Mouse (Mus musculus): ENCODE measurements around the gene Higd1a. TPM values are rescaled to one million over a fixed set of nuclear protein-coding genes. Genes with fewer than 3 reads are reported as not detected.
A peak's percentile ranks its signal among the peaks of the same experiment; 100 is the strongest.

The Higd1a gene
- polyA plus RNA-seq (2011; ENCODE audit: insufficient read depth, insufficient read length, low read depth, missing spikeins), result 76.5 and 78.5 TPM in 2 replicates

GRCm38 (mm10) chr9:121858153-121858488, at the start of gene Higd1a:
TSS of gene Higd1a (minus strand) at chr9:121858362.
- peak within 1 kb of the TSS; percentile 74 for H3K27ac ChIP-seq (ENCODE audit: insufficient read depth, low read length)
- peak within 1 kb of the TSS; percentile 89 for H3K4me3 ChIP-seq (ENCODE audit: low read depth, low read length)
- TF ChIP-seq EP300 (IDR thresholded peaks at IDR 0.05; ENCODE audit: insufficient read depth, low read depth, low read length) (no peak), POLR2A (IDR thresholded peaks at IDR 0.05; ENCODE audit: insufficient read depth, low read length) (no peak), CTCF (IDR thresholded peaks at IDR 0.05; ENCODE audit: low read depth, low read length) (no peak)
- no peaks in the 10 kb centered on the region for H3K9me3 ChIP-seq (replicated peaks; ENCODE audit: control insufficient read depth, insufficient read depth, low read length, poor library complexity, severe bottlenecking)
- no peaks in the 10 kb centered on the region for H3K27me3 ChIP-seq (ENCODE audit: control insufficient read depth, insufficient read depth, low read length, poor library complexity, severe bottlenecking)
- H3K9ac ChIP-seq (ENCODE audit: low read depth, poor library complexity, severe bottlenecking), result peak within 1 kb of the TSS; percentile 69
- no peaks in the 10 kb centered on the region for H3K4me1 ChIP-seq (ENCODE audit: control insufficient read depth, insufficient read depth, low read length)
- no peaks in the 10 kb centered on the region for H3K36me3 ChIP-seq (ENCODE audit: control insufficient read depth, insufficient read depth, low read length, poor library complexity, severe bottlenecking)

GRCm38 (mm10) chr9:121907356-121908070, 49.4 kb upstream of the Higd1a start:
- H3K9me3 ChIP-seq (replicated peaks; ENCODE audit: control insufficient read depth, insufficient read depth, low read length, poor library complexity, severe bottlenecking), result no peaks in the 10 kb centered on the region
- TF ChIP-seq POLR2A (IDR thresholded peaks at IDR 0.05; ENCODE audit: insufficient read depth, low read length), result no peak
- no peak for TF ChIP-seq EP300 (IDR thresholded peaks at IDR 0.05; ENCODE audit: insufficient read depth, low read depth, low read length)
- TF ChIP-seq CTCF (IDR thresholded peaks at IDR 0.05; ENCODE audit: low read depth, low read length), result no peak
- no peak overlapping the region for H3K4me3 ChIP-seq (ENCODE audit: low read depth, low read length)
- H3K36me3 ChIP-seq (ENCODE audit: control insufficient read depth, insufficient read depth, low read length, poor library complexity, severe bottlenecking), result no peaks in the 10 kb centered on the region
- no peak overlapping the region for H3K27ac ChIP-seq (ENCODE audit: insufficient read depth, low read length)
- no peak overlapping the region for H3K9ac ChIP-seq (ENCODE audit: low read depth, poor library complexity, severe bottlenecking)
- H3K4me1 ChIP-seq (ENCODE audit: control insufficient read depth, insufficient read depth, low read length), result peaks cover 3% of the 10 kb centered on the region
- H3K27me3 ChIP-seq (ENCODE audit: control insufficient read depth, insufficient read depth, low read length, poor library complexity, severe bottlenecking), result no peaks in the 10 kb centered on the region

- TF ChIP-seq POLR2A (IDR thresholded peaks at IDR 0.05; ENCODE audit: insufficient read depth, low read length) (no peak), EP300 (IDR thresholded peaks at IDR 0.05; ENCODE audit: insufficient read depth, low read depth, low read length) (no peak), CTCF (IDR thresholded peaks at IDR 0.05; ENCODE audit: low read depth, low read length) (no peak)
- no peaks in the 10 kb centered on the region for H3K27me3 ChIP-seq (ENCODE audit: control insufficient read depth, insufficient read depth, low read length, poor library complexity, severe bottlenecking)
- H3K4me3 ChIP-seq (ENCODE audit: low read depth, low read length), result no peak overlapping the region
- H3K36me3 ChIP-seq (ENCODE audit: control insufficient read depth, insufficient read depth, low read length, poor library complexity, severe bottlenecking), result no peaks in the 10 kb centered on the region
- peaks cover 3% of the 10 kb centered on the region for H3K4me1 ChIP-seq (ENCODE audit: control insufficient read depth, insufficient read depth, low read length)
- H3K9me3 ChIP-seq (replicated peaks; ENCODE audit: control insufficient read depth, insufficient read depth, low read length, poor library complexity, severe bottlenecking), result no peaks in the 10 kb centered on the region
- H3K27ac ChIP-seq (ENCODE audit: insufficient read depth, low read length), result no peak overlapping the region
- H3K9ac ChIP-seq (ENCODE audit: low read depth, poor library complexity, severe bottlenecking), result no peak overlapping the region
Observed at GRCm38 (mm10) chr9:121906456-121906855, 48.3 kb upstream of the Higd1a start.

- TF ChIP-seq CTCF (IDR thresholded peaks at IDR 0.05; ENCODE audit: low read depth, low read length) (no peak), EP300 (IDR thresholded peaks at IDR 0.05; ENCODE audit: insufficient read depth, low read depth, low read length) (no peak), POLR2A (IDR thresholded peaks at IDR 0.05; ENCODE audit: insufficient read depth, low read length) (no peak)
- no peak overlapping the region for H3K9ac ChIP-seq (ENCODE audit: low read depth, poor library complexity, severe bottlenecking)
Observed at GRCm38 (mm10) chr9:121905556-121906185, 47.5 kb upstream of the Higd1a start.

GRCm38 (mm10) chr9:121904946-121905345, 46.8 kb upstream of the Higd1a start:
- Histone ChIP-seq H3K27me3 (ENCODE audit: control insufficient read depth, insufficient read depth, low read length, poor library complexity, severe bottlenecking) (no peaks in the 10 kb centered on the region), H3K9me3 (replicated peaks; ENCODE audit: control insufficient read depth, insufficient read depth, low read length, poor library complexity, severe bottlenecking) (no peaks in the 10 kb centered on the region), H3K4me3 (ENCODE audit: low read depth, low read length) (no peak overlapping the region), H3K4me1 (ENCODE audit: control insufficient read depth, insufficient read depth, low read length) (peaks cover 3% of the 10 kb centered on the region), H3K36me3 (ENCODE audit: control insufficient read depth, insufficient read depth, low read length, poor library complexity, severe bottlenecking) (no peaks in the 10 kb centered on the region), H3K9ac (ENCODE audit: low read depth, poor library complexity, severe bottlenecking) (no peak overlapping the region), H3K27ac (ENCODE audit: insufficient read depth, low read length) (no peak overlapping the region)
- TF ChIP-seq EP300 (IDR thresholded peaks at IDR 0.05; ENCODE audit: insufficient read depth, low read depth, low read length) (no peak), CTCF (IDR thresholded peaks at IDR 0.05; ENCODE audit: low read depth, low read length) (no peak), POLR2A (IDR thresholded peaks at IDR 0.05; ENCODE audit: insufficient read depth, low read length) (no peak)

More at GRCm38 (mm10) chr9:121905556-121906185, 47.5 kb upstream of the Higd1a start:
- no peak overlapping the region for H3K27ac ChIP-seq (ENCODE audit: insufficient read depth, low read length)
- no peak overlapping the region for H3K4me3 ChIP-seq (ENCODE audit: low read depth, low read length)
- H3K9me3 ChIP-seq (replicated peaks; ENCODE audit: control insufficient read depth, insufficient read depth, low read length, poor library complexity, severe bottlenecking), result no peaks in the 10 kb centered on the region
- H3K36me3 ChIP-seq (ENCODE audit: control insufficient read depth, insufficient read depth, low read length, poor library complexity, severe bottlenecking), result no peaks in the 10 kb centered on the region
- H3K4me1 ChIP-seq (ENCODE audit: control insufficient read depth, insufficient read depth, low read length), result peaks cover 3% of the 10 kb centered on the region
- H3K27me3 ChIP-seq (ENCODE audit: control insufficient read depth, insufficient read depth, low read length, poor library complexity, severe bottlenecking), result no peaks in the 10 kb centered on the region

GRCm38 (mm10) chr9:121904319-121904718, 46.2 kb upstream of the Higd1a start:
- no peak for TF ChIP-seq CTCF (IDR thresholded peaks at IDR 0.05; ENCODE audit: low read depth, low read length)
- TF ChIP-seq POLR2A (IDR thresholded peaks at IDR 0.05; ENCODE audit: insufficient read depth, low read length), result no peak
- Histone ChIP-seq H3K27ac (ENCODE audit: insufficient read depth, low read length) (no peak overlapping the region), H3K4me3 (ENCODE audit: low read depth, low read length) (no peak overlapping the region), H3K27me3 (ENCODE audit: control insufficient read depth, insufficient read depth, low read length, poor library complexity, severe bottlenecking) (no peaks in the 10 kb centered on the region), H3K9ac (ENCODE audit: low read depth, poor library complexity, severe bottlenecking) (no peak overlapping the region), H3K36me3 (ENCODE audit: control insufficient read depth, insufficient read depth, low read length, poor library complexity, severe bottlenecking) (no peaks in the 10 kb centered on the region), H3K4me1 (ENCODE audit: control insufficient read depth, insufficient read depth, low read length) (peaks cover 3% of the 10 kb centered on the region), H3K9me3 (replicated peaks; ENCODE audit: control insufficient read depth, insufficient read depth, low read length, poor library complexity, severe bottlenecking) (no peaks in the 10 kb centered on the region)

All from ES-Bruce4 (cell line).